Mouse (Mus musculus) urinary bladder, adult 2 months (tissue): ENCODE measurements around the gene Cdr2l. TPM values are rescaled to one million over a fixed set of nuclear protein-coding genes. Genes with fewer than 3 reads are reported as not detected.
A peak's percentile ranks its signal among the peaks of the same experiment; 100 is the strongest.
"Not testable (repeated sequence)": the region's sequence is repeated elsewhere in the genome, so short reads cannot be mapped to it uniquely, and the experiment has no call there.

Source experiments
- DNase-seq: peaks from one replicate; pipeline ENCODE4 v3.0.0; 2022; ENCODE audit warnings: low spot score
- polyA plus RNA-seq: library from polyadenylated mRNA; depleted of rRNA; stranded (reverse); fragments of >200 nt; gene quantifications from 2 replicates; pipeline ENCODE4 v1.2.3, GENCODE M21; 2012

Cdr2l gene
- polyA plus RNA-seq, 1 experiment, result 10.8 TPM

- DNase-seq, result no peak
Observed at GRCm38 (mm10) chr11:115371354-115371753, 10.4 kb upstream of the Cdr2l start.

- DNase-seq, result no peak
Observed at GRCm38 (mm10) chr11:115372015-115372414, 9.7 kb upstream of the Cdr2l start.

GRCm38 (mm10) chr11:115372737-115373136, 9.0 kb upstream of the Cdr2l start:
- DNase-seq, result no peak

- peak; percentile 53 for DNase-seq
Observed at GRCm38 (mm10) chr11:115373805-115374694, 7.7 kb upstream of the Cdr2l start.

- no peak for DNase-seq
Observed at GRCm38 (mm10) chr11:115374695-115375425, 6.9 kb upstream of the Cdr2l start.

- DNase-seq, result no peak
Observed at GRCm38 (mm10) chr11:115376722-115377121, 5.0 kb upstream of the Cdr2l start.

GRCm38 (mm10) chr11:115377254-115377653, 4.5 kb upstream of the Cdr2l start:
- no peak for DNase-seq

- DNase-seq, result no peak
Observed at GRCm38 (mm10) chr11:115377854-115378253, 3.9 kb upstream of the Cdr2l start.

GRCm38 (mm10) chr11:115381276-115381675, 440 bp upstream of the Cdr2l start:
- DNase-seq, result no peak

- DNase-seq, result no peak
Observed at GRCm38 (mm10) chr11:115382891-115383290, 1.2 kb downstream of the Cdr2l start.

- DNase-seq, result no peak
Observed at GRCm38 (mm10) chr11:115383701-115384474, 2.2 kb downstream of the Cdr2l start.

GRCm38 (mm10) chr11:115384587-115384986, 2.9 kb downstream of the Cdr2l start:
- DNase-seq, result no peak

GRCm38 (mm10) chr11:115386859-115387258, 5.1 kb downstream of the Cdr2l start:
- DNase-seq, result not testable (repeated sequence)

- no peak for DNase-seq
Observed at GRCm38 (mm10) chr11:115391358-115391757, 9.6 kb downstream of the Cdr2l start.

GRCm38 (mm10) chr11:115393721-115394325, 12.1 kb downstream of the Cdr2l start:
- DNase-seq, result no peak

- DNase-seq, result no peak
Observed at GRCm38 (mm10) chr11:115398085-115398484, 16.4 kb downstream of the Cdr2l start.

- DNase-seq, result no peak
Observed at GRCm38 (mm10) chr11:115400126-115400525, 18.4 kb downstream of the Cdr2l start.

GRCm38 (mm10) chr11:115400630-115401391, 19.1 kb downstream of the Cdr2l start:
- no peak for DNase-seq

- DNase-seq, result peak; percentile 83
Observed at GRCm38 (mm10) chr11:115403338-115404124, 21.8 kb downstream of the Cdr2l start, which contains the start of gene Mrpl58. Mrpl58 (plus strand) TSS chr11:115403752.

GRCm38 (mm10) chr11:115405723-115406122, 24.0 kb downstream of the Cdr2l start:
- no peak for DNase-seq
